ENCODE assay signal across 18 mouse cellular contexts in genomic region chr7:117108391-117108790, GRCm38 (mm10).
DNase-seq lines count a peak whose midpoint lies in the region; ATAC-seq and TF ChIP-seq lines count a peak whose summit lies in the region.
"Had no signal": no experiment of that assay in that cellular context is flagged by ENCODE, and none has a peak within 500 bp of the region (broad histone marks: within the 10 kb centered on the region; RNA-seq: fewer than 3 reads in every experiment).

No protein-coding gene starts in this region.

- no peak overlapping the region for H3K4me3 ChIP-seq in lung, adult 2 months (replicated peaks; ENCODE audit: extremely low read depth, low read depth, low read length)
- no peak overlapping the region for H3K4me3 ChIP-seq in intestine, embryonic 16.5 days (ENCODE audit: low read length)
- H3K4me3 ChIP-seq: hindbrain, embryonic 10.5 days; intestine, embryonic 15.5 days; lung, embryonic 15.5 days; midbrain, embryonic 13.5 days; neural tube, embryonic 15.5 days; stomach, embryonic 15.5 days had no signal

- H3K27me3 ChIP-seq in intestine, embryonic 16.5 days (replicated peaks; ENCODE audit: control insufficient read depth, insufficient read depth, low read length) = no peaks in the 10 kb centered on the region
- H3K27me3 ChIP-seq: intestine, embryonic 15.5 days; lung, embryonic 15.5 days; midbrain, embryonic 13.5 days; neural tube, embryonic 15.5 days; stomach, embryonic 15.5 days had no signal

- TF ChIP-seq CTCF in lung, adult 2 months (IDR thresholded peaks at IDR 0.05; ENCODE audit: insufficient read depth, low read length) = no peak

- peak; percentile 54 for ATAC-seq in CD4-positive, CD25-positive, alpha-beta regulatory T cell, adult 4 months
- ATAC-seq in activated CD4-positive, CD25-positive, alpha-beta regulatory T cell, adult 4 months = peak; percentile 40
- ATAC-seq in intestine, embryonic 16.5 days = no peak
- ATAC-seq: forebrain, embryonic 14.5 days; intestine, embryonic 15.5 days; midbrain, embryonic 13.5 days had no signal

- H3K4me2 ChIP-seq in intestine, embryonic 16.5 days (ENCODE audit: low read depth, low read length) = no peak overlapping the region
- H3K4me2 ChIP-seq: intestine, embryonic 15.5 days; liver, embryonic 11.5 days; lung, embryonic 15.5 days; midbrain, embryonic 13.5 days; neural tube, embryonic 15.5 days; stomach, embryonic 15.5 days had no signal

- no peaks in the 10 kb centered on the region for H3K36me3 ChIP-seq in intestine, embryonic 16.5 days (ENCODE audit: control insufficient read depth, insufficient read depth, low read length)
- H3K36me3 ChIP-seq: G1E; hindbrain, embryonic 10.5 days; intestine, embryonic 15.5 days; lung, embryonic 15.5 days; midbrain, embryonic 13.5 days; neural tube, embryonic 15.5 days; stomach, embryonic 15.5 days had no signal

- H3K27ac ChIP-seq in intestine, embryonic 16.5 days (ENCODE audit: low read length) = no peak overlapping the region
- H3K27ac ChIP-seq: hindbrain, embryonic 10.5 days; intestine, embryonic 15.5 days; lung, embryonic 15.5 days; midbrain, embryonic 13.5 days; neural tube, embryonic 15.5 days; stomach, embryonic 15.5 days had no signal

- TF ChIP-seq POLR2A in lung, adult 2 months (IDR thresholded peaks at IDR 0.05; ENCODE audit: borderline replicate concordance, extremely low read depth, low read depth, low read length) = no peak

- 72% methylated on average over 3 of the region's 3 CpGs for WGBS in lung, adult 2 months
- WGBS in intestine, embryonic 16.5 days = 69% methylated on average over 3 of the region's 3 CpGs

- H3K4me1 ChIP-seq in lung, adult 2 months (ENCODE audit: control insufficient read depth, insufficient read depth, low read length) = no peaks in the 10 kb centered on the region
- H3K4me1 ChIP-seq in intestine, embryonic 16.5 days (ENCODE audit: control insufficient read depth, insufficient read depth, low read length) = no peaks in the 10 kb centered on the region
- H3K4me1 ChIP-seq: hindbrain, embryonic 10.5 days; intestine, embryonic 15.5 days; lung, embryonic 15.5 days; midbrain, embryonic 13.5 days; neural tube, embryonic 15.5 days; stomach, embryonic 15.5 days had no signal

- no peaks in the 10 kb centered on the region for H3K9me3 ChIP-seq in intestine, embryonic 16.5 days (ENCODE audit: control insufficient read depth, low read length)
- H3K9me3 ChIP-seq: hindbrain, embryonic 10.5 days; intestine, embryonic 15.5 days; lung, embryonic 15.5 days; midbrain, embryonic 13.5 days; neural tube, embryonic 15.5 days; stomach, embryonic 15.5 days had no signal

- no peak overlapping the region for H3K9ac ChIP-seq in intestine, embryonic 16.5 days (ENCODE audit: low read depth, low read length)
- H3K9ac ChIP-seq: intestine, embryonic 15.5 days; lung, embryonic 15.5 days; midbrain, embryonic 13.5 days; neural tube, embryonic 15.5 days; stomach, embryonic 15.5 days had no signal

- peak; percentile 9 for DNase-seq in induced T-regulatory cell, adult 2 months (ENCODE audit: low read depth)
- DNase-seq in left cerebral cortex, adult 9 months (ENCODE audit: low spot score in 2 of 2) = peak; percentile 67 to 76
- no peak for DNase-seq in lung, adult 2 months
- DNase-seq in kidney, adult 8-10 months = no peak
- DNase-seq: cerebellum, adult 11 months; cerebellum, postnatal 14 days had no signal

Comparison
In these comparisons a context has a peak if more than half of its experiments do, and no peak if none do; other contexts are left out.
1. DNase-seq: peak in induced T-regulatory cell, adult 2 months (single experiment) and left cerebral cortex, adult 9 months (2 of 2); none in lung, adult 2 months (single experiment) and kidney, adult 8-10 months (0 of 2).